Mouse (Mus musculus): ENCODE results near the gene Pard3. TPM values are rescaled to one million over a fixed set of nuclear protein-coding genes. Genes with fewer than 3 reads are reported as not detected.
A peak's percentile ranks its signal among the peaks of the same experiment; 100 is the strongest.

Pard3 gene
- polyA plus RNA-seq, 1 experiment from 2014 or later = 33.8 TPM

- ATAC-seq (ENCODE audit: insufficient read depth) (no peak), DNase-seq (peak; percentile 41)
- Histone ChIP-seq H3K36me3 (ENCODE audit: insufficient read depth) (peaks cover 13% of the 10 kb centered on the region; the same call in 1 of the 2 replicates), H3K4me3 (ENCODE audit: low read depth, low read length) (no peak overlapping the region), H3K9me3 (ENCODE audit: low read depth, low read length) (no peaks in the 10 kb centered on the region), H3K4me1 (ENCODE audit: insufficient read depth) (peaks cover 23% of the 10 kb centered on the region), H3K27ac (ENCODE audit: low read depth) (peak overlapping the region; percentile 7; the same call in 1 of the 2 replicates), H3K9ac (no peak overlapping the region), H3K27me3 (ENCODE audit: insufficient read depth, low read length) (no peaks in the 10 kb centered on the region), H3K4me2 (no peak overlapping the region)
- no peak for TF ChIP-seq CTCF (IDR thresholded peaks at IDR 0.05; ENCODE audit: low read depth)
- WGBS = 43% methylated on average over 10 of the region's 10 CpGs
Observed at GRCm38 (mm10) chr8:127439392-127440160, 375.9 kb downstream of the Pard3 start.

DNA sequence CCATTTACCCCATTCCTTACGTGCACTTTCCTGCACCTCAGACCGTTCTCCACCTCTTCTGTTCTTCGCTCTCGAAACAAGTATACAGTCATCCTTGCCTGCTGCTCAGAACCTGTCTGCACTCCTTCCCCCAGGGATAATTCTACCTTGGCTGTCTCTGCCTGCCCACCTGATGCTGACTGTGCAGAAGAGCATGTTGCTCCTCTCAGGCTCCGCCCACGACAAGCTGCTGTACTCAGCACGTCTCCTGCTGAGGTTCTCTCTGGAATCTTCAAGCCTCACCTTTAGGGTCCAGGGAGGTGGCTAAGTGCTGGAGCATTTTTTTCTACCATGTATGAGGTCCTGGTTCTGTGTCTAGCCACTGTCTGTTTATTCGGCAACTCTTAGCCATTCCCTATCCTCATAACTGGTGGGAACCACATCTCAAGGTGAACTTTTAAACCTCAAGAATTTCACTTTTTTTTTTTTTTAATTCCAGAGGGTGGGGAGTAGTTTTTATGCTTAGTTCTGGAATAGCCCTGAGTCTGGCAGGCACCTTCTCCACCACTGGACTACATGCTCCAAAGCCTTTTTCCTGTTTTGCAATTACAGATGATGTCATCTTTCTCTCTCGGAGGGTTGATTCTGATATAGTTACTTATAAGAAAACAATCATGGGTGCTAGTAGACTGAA, 376.6 kb downstream of the Pard3 start:
- H3K9ac ChIP-seq = no peak overlapping the region
- H3K36me3 ChIP-seq (ENCODE audit: insufficient read depth) = peaks cover 15% of the 10 kb centered on the region; the same call in 1 of the 2 replicates
- no peak overlapping the region for H3K4me2 ChIP-seq
- no peaks in the 10 kb centered on the region for H3K27me3 ChIP-seq (ENCODE audit: insufficient read depth, low read length)
- WGBS = 65% methylated on average over 9 of the region's 9 CpGs
- ATAC-seq (ENCODE audit: insufficient read depth) = no peak
- H3K4me1 ChIP-seq (ENCODE audit: insufficient read depth) = peaks cover 23% of the 10 kb centered on the region
- no peak for DNase-seq
- no peaks in the 10 kb centered on the region for H3K9me3 ChIP-seq (ENCODE audit: low read depth, low read length)
- H3K27ac ChIP-seq (ENCODE audit: low read depth) = peak overlapping the region; percentile 7; the same call in 1 of the 2 replicates
- TF ChIP-seq CTCF (IDR thresholded peaks at IDR 0.05; ENCODE audit: low read depth) = no peak
- no peak overlapping the region for H3K4me3 ChIP-seq (ENCODE audit: low read depth, low read length)

- peaks cover 23% of the 10 kb centered on the region for H3K4me1 ChIP-seq (ENCODE audit: insufficient read depth)
- H3K36me3 ChIP-seq (ENCODE audit: insufficient read depth) = peaks cover 15% of the 10 kb centered on the region; the same call in 1 of the 2 replicates
- WGBS = 67% methylated on average over 6 of the region's 6 CpGs
- H3K9ac ChIP-seq = no peak overlapping the region
- ATAC-seq (ENCODE audit: insufficient read depth) (peak; percentile 59), DNase-seq (peak; percentile 69)
- no peak overlapping the region for H3K4me3 ChIP-seq (ENCODE audit: low read depth, low read length)
- no peaks in the 10 kb centered on the region for H3K9me3 ChIP-seq (ENCODE audit: low read depth, low read length)
- peak overlapping the region; percentile 18; the same call in 1 of the 2 replicates for H3K4me2 ChIP-seq
- no peak for TF ChIP-seq CTCF (IDR thresholded peaks at IDR 0.05; ENCODE audit: low read depth)
- H3K27ac ChIP-seq (ENCODE audit: low read depth) = peak overlapping the region; percentile 6; the same call in 1 of the 2 replicates
- H3K27me3 ChIP-seq (ENCODE audit: insufficient read depth, low read length) = no peaks in the 10 kb centered on the region
Observed at GRCm38 (mm10) chr8:127440834-127441485, 377.3 kb downstream of the Pard3 start.

DNA sequence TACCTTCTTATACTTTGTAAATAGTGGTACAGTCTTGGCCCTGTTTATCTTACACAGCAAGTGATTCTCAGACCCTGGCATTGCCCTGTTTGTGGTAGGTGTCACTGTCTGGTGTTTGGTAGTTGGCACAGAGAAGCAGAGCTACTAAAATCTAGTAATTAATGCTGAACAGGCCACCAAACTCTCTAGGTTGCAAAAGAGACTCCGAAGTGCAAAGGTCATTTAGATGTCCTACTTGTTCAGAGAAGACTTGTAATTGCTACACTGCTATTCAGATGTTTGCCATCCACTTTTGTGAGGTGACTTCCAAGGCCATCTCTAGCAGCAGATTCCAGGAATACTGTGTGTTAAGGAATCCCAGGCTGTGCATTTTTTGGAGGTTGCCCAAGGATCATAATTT, 383.7 kb downstream of the Pard3 start:
- H3K4me3 ChIP-seq (ENCODE audit: low read depth, low read length) = no peak overlapping the region

GRCm38 (mm10) chr8:127449066-127449840, 385.6 kb downstream of the Pard3 start:
- WGBS = 87% methylated on average over 6 of the region's 6 CpGs

More for the DNA sequence above, 383.7 kb downstream of the Pard3 start:
- ATAC-seq (ENCODE audit: insufficient read depth) (no peak), DNase-seq (no peak)
- Histone ChIP-seq H3K4me1 (ENCODE audit: insufficient read depth) (no peaks in the 10 kb centered on the region; the same call in 1 of the 2 replicates), H3K9ac (no peak overlapping the region), H3K9me3 (ENCODE audit: low read depth, low read length) (no peaks in the 10 kb centered on the region), H3K27ac (ENCODE audit: low read depth) (no peak overlapping the region), H3K27me3 (ENCODE audit: insufficient read depth, low read length) (no peaks in the 10 kb centered on the region), H3K4me2 (no peak overlapping the region), H3K36me3 (ENCODE audit: insufficient read depth) (peaks cover 10% of the 10 kb centered on the region; the same call in 1 of the 2 replicates)
- WGBS = 97% methylated on average over 1 of the region's 1 CpGs
- TF ChIP-seq CTCF (IDR thresholded peaks at IDR 0.05; ENCODE audit: low read depth) = no peak

GRCm38 (mm10) chr8:127450954-127451668, 387.4 kb downstream of the Pard3 start:
- no peak overlapping the region for H3K4me2 ChIP-seq
- no peak overlapping the region for H3K9ac ChIP-seq
- no peaks in the 10 kb centered on the region for H3K36me3 ChIP-seq (ENCODE audit: insufficient read depth)
- H3K27ac ChIP-seq (ENCODE audit: low read depth) = no peak overlapping the region
- no peaks in the 10 kb centered on the region for H3K9me3 ChIP-seq (ENCODE audit: low read depth, low read length)
- ATAC-seq (ENCODE audit: insufficient read depth) = no peak
- no peak for TF ChIP-seq CTCF (IDR thresholded peaks at IDR 0.05; ENCODE audit: low read depth)
- no peaks in the 10 kb centered on the region for H3K4me1 ChIP-seq (ENCODE audit: insufficient read depth)
- WGBS = 82% methylated on average over 14 of the region's 14 CpGs
- DNase-seq = no peak
- no peak overlapping the region for H3K4me3 ChIP-seq (ENCODE audit: low read depth, low read length)
- H3K27me3 ChIP-seq (ENCODE audit: insufficient read depth, low read length) = no peaks in the 10 kb centered on the region

More at GRCm38 (mm10) chr8:127449066-127449840, 385.6 kb downstream of the Pard3 start:
- no peaks in the 10 kb centered on the region for H3K4me1 ChIP-seq (ENCODE audit: insufficient read depth)
- DNase-seq = no peak
- 0 out of 2 replicates have a peak, but pooled peaks cover 5% of the 10 kb centered on the region for H3K36me3 ChIP-seq (ENCODE audit: insufficient read depth)
- no peak overlapping the region for H3K9ac ChIP-seq
- no peak overlapping the region for H3K4me2 ChIP-seq
- H3K27ac ChIP-seq (ENCODE audit: low read depth) = no peak overlapping the region
- H3K9me3 ChIP-seq (ENCODE audit: low read depth, low read length) = no peaks in the 10 kb centered on the region
- no peak for TF ChIP-seq CTCF (IDR thresholded peaks at IDR 0.05; ENCODE audit: low read depth)
- no peaks in the 10 kb centered on the region for H3K27me3 ChIP-seq (ENCODE audit: insufficient read depth, low read length)
- H3K4me3 ChIP-seq (ENCODE audit: low read depth, low read length) = no peak overlapping the region
- ATAC-seq (ENCODE audit: insufficient read depth) = no peak
